Mouse (Mus musculus) cerebellum, postnatal 10 days (tissue): ENCODE measurements at regions not wholly inside any gene's neighbourhood (a gene's known extent, or its start where the extent isn't known, plus 50 kb on each side); places are given as distances from the start of the nearest gene placed in this dataset.

Experiments
- DNase-seq, 2 experiments: peaks; one replicate each; pipeline ENCODE4 v3.0.0; 2021; ENCODE audit warnings: mixed read lengths in 2 of 2

- DNase-seq: no peak
These were observed 159.2 kb downstream of the Cyp26b1 start for GRCm38 (mm10) chr6:84434532-84434931.

- DNase-seq: no peak
These were observed 162.1 kb downstream of the Cyp26b1 start for GRCm38 (mm10) chr6:84431622-84431955.

GRCm38 (mm10) chr6:84430925-84431621 lies 162.6 kb downstream of the Cyp26b1 start:
- no peak for DNase-seq

GRCm38 (mm10) chr6:84430146-84430545 lies 163.6 kb downstream of the Cyp26b1 start:
- DNase-seq: no peak

GRCm38 (mm10) chr6:84429247-84429646 lies 164.5 kb downstream of the Cyp26b1 start:
- DNase-seq: peak; percentile 45 to 74

- DNase-seq: peak; percentile 28 to 37
These were observed 167.0 kb downstream of the Cyp26b1 start for GRCm38 (mm10) chr6:84426691-84427090.

GRCm38 (mm10) chr6:84425823-84426222 lies 167.9 kb downstream of the Cyp26b1 start:
- DNase-seq: peak; percentile 88 to 90

- no peak for DNase-seq
These were observed 170.8 kb downstream of the Cyp26b1 start for GRCm38 (mm10) chr6:84422946-84423345.

- peak; percentile 34 to 54 for DNase-seq
These were observed 174.0 kb downstream of the Cyp26b1 start for GRCm38 (mm10) chr6:84419691-84420090.

GRCm38 (mm10) chr6:84419281-84419680 lies 174.4 kb downstream of the Cyp26b1 start:
- no peak for DNase-seq

- no peak for DNase-seq
These were observed 176.6 kb downstream of the Cyp26b1 start for GRCm38 (mm10) chr6:84416992-84417636.

- peak; percentile 47 to 60 for DNase-seq
These were observed 179.3 kb downstream of the Cyp26b1 start for GRCm38 (mm10) chr6:84414400-84414799.

- no peak for DNase-seq
These were observed 183.7 kb downstream of the Cyp26b1 start for GRCm38 (mm10) chr6:84409863-84410513.

- DNase-seq: peak; percentile 52 to 60
These were observed 185.2 kb downstream of the Cyp26b1 start for GRCm38 (mm10) chr6:84408513-84408912.

- DNase-seq: peak; percentile 90 to 95
These were observed 185.9 kb downstream of the Cyp26b1 start for GRCm38 (mm10) chr6:84407773-84408172.

- peak; percentile 34 to 45 for DNase-seq
These were observed 189.0 kb downstream of the Cyp26b1 start for GRCm38 (mm10) chr6:84404695-84405094.

GRCm38 (mm10) chr6:84402431-84402830 lies 191.3 kb downstream of the Cyp26b1 start:
- no peak for DNase-seq

GRCm38 (mm10) chr6:84394496-84395090 lies 199.1 kb downstream of the Cyp26b1 start:
- DNase-seq: peak in 1 of 2 experiments; percentile 31

- DNase-seq: no peak
These were observed 200.0 kb downstream of the Cyp26b1 start for GRCm38 (mm10) chr6:84393519-84394231.

GRCm38 (mm10) chr6:84392752-84393511 lies 200.8 kb downstream of the Cyp26b1 start:
- no peak for DNase-seq

- no peak for DNase-seq
These were observed 202.7 kb downstream of the Cyp26b1 start for GRCm38 (mm10) chr6:84391016-84391415.

GRCm38 (mm10) chr6:84385696-84386095 lies 208.0 kb downstream of the Cyp26b1 start:
- peak; percentile 72 to 73 for DNase-seq
